Mouse (Mus musculus): ENCODE results near the gene Itgb4.
"Not testable (repeated sequence)": the region's sequence is repeated elsewhere in the genome, so short reads cannot be mapped to it uniquely, and the experiment has no call there.

Itgb4 gene

DNA sequence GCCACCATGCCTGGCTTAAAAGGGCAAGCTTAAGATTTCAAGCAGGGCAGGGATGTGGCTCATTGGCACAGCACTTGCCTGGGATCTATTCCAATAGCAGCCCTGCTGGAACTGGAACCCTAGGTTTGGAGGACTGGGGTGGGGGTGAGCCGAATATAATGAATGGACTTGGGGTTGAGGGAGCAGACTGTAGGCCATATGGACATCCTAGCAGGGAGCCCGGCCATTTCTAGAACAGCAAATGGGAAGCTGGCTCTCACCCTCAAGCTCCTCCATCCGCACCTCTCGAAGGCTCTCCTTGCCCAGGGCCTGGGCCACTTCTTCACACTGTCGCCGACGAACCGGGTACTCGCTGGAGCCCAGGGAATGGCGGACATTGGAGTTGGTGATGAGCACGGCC is 35.2 kb downstream of the Itgb4 start:
- DNase-seq = no peak

DNA sequence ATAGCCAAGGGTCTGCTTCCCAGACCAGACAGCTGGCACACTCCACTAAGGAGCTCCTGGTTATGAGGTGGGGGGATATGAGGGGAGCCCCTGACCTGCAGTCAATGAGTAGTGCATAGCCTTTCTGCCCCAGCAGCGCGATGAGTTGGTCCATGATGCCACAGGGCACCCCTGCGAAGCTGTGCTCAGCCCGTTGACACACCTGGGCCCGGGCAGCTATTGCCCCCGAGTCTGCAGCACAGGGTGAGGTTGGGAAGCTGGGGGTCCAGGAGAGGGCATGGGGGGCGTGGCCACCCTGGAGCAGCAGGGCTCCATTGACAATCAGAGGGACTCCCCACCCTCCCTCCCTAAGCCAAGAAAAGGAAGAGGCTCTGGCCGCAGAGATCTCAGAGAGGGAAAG is 35.6 kb downstream of the Itgb4 start:
- DNase-seq = peak in 1 of 2 experiments; percentile 18

DNA sequence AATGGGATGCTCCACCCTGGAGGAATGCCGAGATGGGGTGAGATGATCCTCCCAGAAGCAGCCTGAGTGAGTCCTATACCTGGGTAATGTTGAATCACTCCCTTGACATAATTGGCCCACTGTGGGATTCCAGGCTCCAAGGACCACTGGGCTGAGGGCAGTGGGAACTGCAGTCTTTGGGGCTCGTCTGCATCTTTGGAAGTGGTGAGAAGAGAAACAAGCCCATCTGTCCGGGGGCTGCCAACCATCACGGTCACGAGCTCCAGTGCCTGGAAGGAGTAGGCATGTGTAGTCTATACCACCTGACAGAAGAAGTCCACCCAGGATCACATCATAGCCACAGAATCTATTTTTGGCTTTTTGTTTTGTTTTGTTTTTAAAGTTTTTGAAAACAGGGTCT is 36.4 kb downstream of the Itgb4 start:
- no peak for DNase-seq

DNA sequence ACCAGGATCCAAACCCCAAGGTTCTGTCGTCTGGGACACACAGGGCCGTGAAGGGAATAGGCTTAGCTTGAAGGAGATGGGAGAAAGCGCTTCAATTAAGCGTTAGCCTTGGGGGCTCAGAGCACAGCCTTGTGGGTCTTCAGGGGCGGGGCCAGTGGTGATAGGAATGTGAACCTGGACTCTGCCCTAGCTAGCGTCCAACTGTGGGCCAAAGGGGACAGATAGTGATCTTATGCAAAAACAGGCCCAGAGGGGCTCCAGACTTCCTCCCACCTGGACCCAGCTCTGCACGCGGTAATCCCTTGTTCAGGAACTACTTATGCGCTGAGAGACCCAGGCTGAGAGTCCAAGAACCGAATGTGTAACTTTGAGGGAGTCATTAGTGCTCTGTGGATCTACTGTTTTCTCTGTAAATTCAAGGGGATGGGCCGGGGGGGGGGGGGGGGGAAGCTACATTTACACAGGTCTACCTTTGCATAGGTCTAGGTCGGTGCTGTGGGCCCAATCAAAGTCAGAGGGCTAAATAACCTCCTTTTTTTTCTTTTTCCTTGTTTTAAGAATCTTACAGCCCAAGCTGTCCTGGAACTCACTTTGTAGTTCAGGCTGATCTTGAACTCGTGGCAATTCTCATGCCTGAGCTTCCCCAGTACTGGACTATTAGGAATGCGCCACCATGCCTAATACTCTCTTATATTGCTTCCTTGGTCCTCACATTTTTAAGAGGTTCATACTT is 37.2 kb downstream of the Itgb4 start:
- DNase-seq = peak in 1 of 2 experiments; percentile 22

DNA sequence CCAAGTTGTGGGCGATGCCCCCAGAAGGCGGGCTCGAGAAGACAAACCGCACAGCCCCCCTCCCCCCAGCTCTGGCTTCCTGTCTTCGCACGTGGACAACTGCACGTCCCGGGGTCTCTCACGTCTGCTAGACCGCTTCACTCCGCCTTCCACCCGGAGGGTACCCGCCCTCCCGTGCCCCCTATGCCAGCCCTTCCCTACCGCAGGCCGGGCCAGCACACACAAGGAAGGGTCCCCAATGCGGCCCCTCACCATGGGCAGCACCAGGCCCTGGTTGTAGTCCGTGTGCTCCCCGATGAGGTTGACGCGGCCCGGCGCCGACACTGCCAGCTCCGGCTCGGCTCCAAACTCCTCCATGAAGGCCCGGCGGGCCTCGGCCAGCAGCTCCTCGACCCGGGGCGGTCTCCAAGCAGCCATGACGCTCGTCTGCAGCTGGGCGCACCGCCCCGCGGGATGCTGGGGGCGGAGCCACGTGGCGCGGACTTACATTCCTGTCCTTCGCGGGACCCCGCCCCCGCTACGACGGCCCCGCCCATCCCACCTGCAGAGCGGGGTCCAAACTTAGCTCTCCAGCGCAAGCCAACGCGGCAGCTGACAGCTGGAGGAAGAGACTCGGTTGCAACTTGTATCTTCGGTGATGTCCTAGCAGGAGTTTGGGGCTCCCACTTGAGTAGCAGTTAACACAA is 37.9 kb downstream of the Itgb4 start, which contains the start of gene Galk1:
Gene Galk1 (minus strand): TSS at position 458 of the 686 bp plus-strand sequence.
- DNase-seq = peak; percentile 96

DNA sequence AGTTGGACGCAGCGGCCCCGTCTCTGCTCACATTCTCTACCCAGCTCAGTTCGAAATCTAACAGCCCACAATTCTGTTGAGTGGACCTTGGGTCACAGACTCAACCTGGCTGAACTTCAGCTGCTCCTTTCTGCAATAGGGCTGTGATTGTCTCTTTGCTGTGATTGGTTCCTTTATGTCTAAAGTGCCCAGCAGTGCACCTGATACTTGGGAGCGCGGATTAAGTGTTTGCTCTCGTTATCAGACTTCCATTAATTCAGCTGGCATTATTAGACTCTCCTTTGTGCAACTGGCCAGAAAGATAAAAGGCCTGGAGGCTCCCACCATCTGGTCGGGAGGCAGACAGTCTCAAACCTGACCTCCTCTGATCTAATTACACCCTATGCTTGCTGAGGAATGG is 40.3 kb downstream of the Itgb4 start:
- no peak for DNase-seq

DNA sequence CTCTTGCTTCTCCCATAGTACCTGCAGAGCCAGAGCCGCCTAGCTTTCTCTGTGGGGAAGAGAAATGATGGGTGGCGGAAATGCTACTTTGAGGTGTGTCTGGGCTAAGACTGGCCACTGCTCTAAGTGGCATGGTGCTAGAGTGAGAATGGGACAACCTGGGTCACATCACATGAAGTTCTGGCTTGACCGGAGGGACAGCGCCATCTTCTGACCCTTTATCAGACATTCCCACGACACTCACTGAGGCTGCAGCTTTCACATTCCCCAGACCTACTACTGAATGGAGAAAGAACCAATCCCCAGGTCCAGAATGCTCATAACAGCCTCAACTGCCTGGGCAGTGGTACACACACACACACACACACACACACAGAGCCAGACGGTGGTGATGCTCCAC is 43.6 kb downstream of the Itgb4 start:
- DNase-seq = no peak

DNA sequence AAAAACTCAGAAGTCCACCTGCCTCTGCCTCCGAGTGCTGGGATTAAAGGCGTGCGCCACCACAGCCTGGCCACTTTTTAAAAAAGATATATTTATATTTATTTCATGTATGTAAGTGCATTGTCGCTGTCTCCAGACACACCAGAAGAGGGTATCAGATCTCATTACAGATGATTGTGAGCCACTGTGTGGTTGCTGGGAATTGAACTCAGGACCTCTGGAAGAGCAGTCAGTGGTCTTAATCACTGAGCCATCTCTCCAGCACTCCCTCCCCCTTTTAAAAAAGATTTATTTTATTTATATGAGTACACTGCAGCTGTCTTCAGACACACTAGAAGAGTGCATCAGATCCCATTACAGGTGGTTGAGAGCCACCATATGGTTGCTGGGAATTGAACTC is 44.4 kb downstream of the Itgb4 start:
- not testable (repeated sequence) for DNase-seq

DNA sequence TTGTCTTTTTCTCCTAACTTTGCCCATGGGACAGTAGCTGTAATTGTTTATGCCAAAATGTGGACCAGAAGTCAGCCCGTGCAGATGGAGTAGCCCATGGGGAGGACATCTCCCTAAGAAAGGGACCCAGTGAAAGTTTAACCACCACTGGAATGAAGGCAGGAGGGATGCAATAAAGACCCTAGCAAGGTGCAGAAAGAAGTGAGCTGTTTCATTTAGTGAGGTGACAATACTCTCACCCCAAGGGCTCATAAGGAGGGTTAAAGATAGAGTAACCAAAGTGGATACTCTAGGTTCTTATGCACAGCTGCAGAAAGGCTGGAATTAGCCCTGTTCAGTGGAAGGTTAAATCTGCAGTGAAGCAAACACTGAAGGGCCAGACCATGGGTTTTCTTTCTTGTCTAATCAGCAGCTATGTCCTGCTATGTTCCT is 44.9 kb downstream of the Itgb4 start:
- no peak for DNase-seq

DNA sequence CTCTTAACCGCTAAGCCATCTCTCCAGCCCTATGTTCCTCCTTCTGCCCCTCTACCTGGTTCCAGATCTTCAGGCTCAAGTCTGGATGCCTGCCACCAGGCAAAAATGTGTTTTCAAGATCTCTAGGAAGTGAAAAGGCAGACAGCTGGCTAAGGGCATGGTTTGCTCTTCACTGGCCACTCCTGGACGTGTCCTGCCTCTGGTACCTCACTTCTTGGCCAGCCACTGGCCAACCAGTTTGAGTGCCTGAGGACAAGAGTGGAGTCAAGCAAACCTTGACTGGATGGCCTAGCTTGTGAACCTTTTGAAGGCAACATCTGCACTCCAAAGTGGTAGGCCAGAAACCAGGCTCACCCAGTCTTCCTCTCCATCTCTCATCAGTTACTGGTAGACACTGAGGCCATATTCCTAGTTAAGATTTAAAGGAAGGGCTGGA is 45.5 kb downstream of the Itgb4 start:
- DNase-seq = no peak

DNA sequence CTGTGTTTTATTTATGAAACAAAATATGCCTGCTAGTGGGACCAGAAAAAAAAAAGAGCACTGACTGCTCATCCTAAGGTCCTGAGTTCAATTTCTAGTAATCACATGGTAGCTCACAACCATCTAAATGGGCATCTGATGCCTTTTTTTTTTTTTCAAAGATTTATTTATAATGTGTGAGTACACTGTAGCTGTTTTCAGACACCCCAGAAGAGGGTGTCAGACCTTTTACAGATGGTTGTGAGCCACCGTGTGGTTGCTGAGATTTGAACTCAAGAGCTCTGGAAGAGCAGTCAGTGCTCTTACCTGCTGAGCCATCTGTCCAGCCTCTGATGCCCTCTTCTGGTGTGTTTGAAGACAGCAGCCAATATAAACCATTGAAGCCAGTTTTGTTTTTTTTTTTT is 46.0 kb downstream of the Itgb4 start:
- no peak for DNase-seq

DNA sequence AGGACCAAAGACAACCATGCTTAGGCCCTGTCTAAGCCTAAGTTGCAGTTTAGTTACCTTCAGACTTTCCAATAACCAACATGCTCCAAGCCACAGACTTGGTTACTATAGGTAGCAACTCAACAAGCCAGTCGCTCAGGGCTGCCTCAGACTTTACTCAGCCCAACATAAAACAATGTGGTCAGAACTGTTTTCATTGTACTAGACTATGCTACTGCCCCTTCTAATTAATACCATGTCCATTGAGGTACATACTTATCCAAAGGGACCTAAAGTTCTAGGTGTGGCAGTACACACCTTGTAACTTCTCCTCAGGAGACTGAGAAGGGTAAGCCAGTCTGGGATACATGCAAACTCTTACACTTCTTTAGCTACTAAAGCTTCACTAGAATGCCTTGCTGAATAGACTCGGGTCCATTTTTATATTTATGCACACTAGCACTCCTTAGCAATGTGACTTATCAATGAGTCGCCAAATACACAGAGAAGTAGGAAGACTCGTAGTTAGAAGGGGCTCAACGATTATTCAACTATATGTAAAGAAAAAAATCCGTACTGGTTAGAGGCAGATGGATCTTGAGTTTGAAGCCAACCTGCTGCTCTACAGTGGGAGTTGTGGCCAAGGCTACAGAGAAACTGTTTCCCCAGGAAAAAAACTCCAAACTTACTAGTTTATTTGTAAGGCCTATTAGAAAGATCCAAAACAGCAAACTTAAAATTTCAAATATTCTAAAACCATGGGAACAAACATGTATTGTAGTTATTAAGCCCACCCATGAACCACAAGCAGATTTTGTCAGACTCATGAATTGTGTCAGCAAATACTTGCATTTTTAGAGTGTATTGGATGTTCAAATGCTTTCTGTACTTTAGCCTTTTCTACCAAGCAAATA is 47.1 kb downstream of the Itgb4 start:
- DNase-seq = no peak

DNA sequence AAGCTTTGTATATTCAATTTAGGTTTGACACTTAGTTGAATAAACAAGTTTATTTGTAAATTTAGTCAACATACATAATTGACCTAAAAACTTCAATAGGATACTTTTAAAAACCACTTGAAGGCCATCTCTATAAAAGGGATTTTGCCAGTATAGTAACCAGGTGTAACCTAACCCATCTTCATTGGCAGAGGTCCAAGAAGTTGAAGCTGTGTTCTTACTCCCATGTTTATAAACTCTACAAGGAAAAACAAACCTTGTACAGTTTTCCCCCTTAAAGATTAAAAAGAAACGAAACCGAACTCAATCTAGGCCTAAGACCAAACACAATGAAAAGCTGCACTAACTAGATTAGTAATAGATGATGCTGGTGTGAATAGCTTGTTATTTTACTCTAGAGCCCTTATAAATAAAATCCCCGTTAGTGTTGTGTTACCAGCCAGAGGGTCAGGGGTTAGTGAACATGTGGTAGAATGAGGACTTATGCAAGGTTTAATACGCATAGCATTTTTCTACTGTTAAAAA is 47.8 kb downstream of the Itgb4 start:
- no peak for DNase-seq

DNA sequence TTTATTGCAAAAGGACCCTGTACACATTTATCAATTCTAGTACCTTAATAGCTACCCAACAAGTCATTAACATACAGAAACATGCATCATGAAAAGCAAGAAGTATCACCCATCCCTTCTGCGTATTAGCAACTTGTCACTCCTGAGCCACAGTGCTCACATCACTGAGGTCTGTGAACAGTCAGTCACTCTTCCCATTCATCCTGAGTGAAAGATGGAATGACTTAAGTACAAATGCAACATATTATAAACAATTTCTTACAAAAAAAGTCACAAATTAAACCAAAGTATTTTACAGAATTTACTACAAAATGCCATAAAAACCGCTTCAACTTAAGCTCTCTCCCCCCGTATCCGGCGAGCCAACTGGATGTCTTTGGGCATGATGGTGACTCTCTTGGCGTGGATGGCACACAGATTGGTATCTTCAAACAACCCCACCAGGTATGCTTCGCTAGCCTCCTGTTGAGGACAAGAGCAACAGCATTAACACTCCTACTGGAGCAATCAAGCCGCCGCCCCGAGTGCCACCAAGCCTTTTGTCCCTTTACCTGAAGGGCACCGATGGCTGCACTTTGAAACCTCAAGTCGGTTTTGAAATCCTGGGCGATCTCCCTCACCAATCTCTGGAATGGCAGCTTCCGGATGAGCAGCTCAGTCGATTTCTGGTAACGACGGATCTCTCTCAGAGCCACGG is 48.7 kb downstream of the Itgb4 start:
- DNase-seq = not testable (repeated sequence)

DNA sequence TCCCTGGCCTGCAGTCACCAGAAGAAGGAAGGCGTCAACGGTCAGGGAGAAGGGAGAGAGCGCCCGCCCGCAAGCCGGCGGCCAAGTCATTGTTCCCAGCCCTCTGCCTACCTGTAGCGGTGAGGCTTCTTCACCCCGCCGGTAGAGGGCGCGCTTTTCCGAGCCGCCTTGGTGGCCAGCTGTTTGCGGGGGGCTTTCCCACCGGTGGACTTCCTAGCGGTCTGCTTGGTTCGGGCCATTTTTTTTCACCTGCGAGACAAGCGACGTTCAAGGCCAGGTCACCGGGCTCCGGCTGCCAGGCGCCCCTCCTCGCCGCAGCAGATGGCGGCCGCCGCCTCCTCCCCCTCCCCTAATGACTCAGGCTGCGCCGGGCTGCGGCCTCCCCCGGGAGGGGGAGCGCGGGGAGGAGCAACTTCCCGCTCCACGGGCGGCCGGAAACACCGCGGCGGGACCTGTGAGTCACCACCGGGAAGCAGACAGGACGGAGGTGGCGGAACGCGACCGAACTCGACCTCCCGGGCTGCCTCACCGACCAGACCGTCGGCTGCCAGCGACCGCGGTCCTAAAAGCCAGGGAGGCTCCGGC is 49.4 kb downstream of the Itgb4 start:
- DNase-seq = peak; percentile 76 to 85

DNA sequence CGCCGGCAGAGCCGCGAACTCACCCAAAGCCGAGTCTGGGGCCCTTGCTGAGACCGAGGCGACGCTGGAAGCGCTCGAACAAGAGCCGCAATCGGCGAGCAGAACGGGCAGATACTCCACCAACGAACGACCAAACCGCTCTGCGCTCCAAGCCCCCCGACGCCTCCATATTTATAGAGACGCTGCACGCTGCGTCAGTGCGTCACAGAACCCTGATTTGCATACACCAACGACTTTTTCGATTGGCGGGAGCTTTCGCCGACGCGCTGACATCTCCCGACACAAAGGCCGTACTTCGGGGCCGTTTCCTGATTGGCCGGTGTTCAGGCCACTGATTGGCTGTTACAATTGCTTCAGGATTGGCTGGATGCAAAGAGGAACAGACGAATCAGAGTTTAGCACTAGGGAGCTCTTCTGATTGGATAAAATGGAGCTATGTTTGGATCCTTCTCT is 49.9 kb downstream of the Itgb4 start:
- peak; percentile 94 to 98 for DNase-seq

DNA sequence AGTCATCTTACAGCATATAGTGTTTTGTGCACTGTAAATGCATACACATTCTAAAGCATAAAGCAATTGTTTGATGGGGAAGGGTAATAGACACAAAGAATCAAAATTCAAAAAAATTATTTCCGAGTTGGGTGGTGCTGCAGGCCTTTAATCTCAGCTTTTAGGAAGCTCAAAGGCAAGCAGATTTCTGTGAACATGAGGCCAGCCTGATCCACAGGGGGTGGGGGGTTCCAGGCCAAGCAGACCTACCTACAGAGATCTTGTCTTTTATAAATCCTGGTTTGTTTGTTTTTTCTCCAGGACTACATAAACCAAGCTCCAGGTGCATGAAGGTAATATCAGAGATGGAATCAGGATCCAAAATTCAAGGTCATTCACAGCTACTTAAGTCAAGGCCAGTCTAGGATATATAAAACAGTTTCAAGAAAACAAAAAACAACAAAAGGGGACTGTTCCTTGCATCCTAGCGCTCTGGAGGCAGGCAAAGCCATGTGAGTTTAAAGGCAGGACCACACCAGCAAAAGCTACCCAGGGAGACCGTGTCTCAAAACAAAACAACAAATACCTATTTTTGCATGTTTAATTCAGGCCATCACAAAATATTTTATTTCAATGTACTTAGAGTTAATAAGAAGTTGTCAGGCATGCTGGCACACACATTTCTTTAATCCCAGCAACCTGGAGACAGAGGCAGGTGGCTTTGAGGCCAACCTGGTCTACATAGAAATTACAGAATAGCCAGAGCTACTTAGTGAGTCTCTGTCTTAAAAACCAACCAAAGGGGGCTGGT is 50.7 kb downstream of the Itgb4 start:
- no peak for DNase-seq

DNA sequence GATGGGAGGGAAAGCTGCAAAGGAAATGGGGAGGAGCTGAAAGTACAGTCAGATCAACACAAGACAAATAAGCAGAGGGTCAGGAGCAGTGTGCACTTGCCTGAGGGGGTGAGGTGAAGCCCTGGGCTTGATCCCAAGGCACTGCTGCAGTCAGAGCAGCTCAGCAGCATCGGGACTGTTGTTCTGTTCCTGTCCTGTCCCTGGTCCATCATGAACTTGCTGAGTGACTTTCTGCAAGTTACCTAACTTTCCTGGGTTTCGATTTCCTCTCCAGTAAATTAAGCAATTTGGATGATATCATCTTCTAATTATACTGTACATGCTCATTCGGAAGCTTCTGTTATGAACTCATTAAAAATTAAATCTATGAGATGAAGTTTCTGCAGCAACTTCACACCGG is 53.2 kb downstream of the Itgb4 start, which contains the start of gene H3f3b:
Gene H3f3b (minus strand): TSS at position 207 of the 400 bp plus-strand sequence.
- no peak for DNase-seq

DNA sequence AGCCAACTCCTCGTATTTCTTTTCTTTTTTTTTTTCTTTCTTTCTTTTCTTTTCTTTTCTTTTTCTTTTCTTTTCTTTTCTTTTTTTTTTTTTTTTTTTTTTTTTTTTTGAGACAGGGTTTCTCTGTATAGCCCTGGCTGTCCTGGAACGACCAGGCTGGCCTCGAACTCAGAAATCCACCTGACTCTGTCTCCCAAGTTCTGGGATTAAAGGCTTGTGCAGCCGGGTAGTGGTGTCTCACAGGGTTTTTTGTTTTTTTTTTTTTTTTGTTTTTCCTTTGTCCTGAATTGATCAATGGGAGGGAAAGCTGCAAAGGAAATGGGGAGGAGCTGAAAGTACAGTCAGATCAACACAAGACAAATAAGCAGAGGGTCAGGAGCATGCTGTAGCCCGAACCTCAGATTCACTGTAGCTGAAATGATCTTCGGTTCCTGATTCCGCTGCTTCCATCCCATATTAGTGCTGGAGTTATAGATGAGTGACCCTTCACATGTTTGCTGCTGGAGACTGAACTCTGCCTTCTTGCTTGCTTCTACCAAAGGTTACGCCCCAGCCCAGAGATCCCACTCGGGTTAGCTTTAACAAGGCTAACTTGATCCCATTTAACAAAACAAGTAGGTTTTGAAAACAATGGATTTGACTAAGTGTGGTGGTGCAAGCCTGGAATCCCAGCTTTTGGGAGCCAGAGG is 53.8 kb downstream of the Itgb4 start:
- no peak for DNase-seq

All from thymus, adult 18-20 months (tissue).